Mouse (Mus musculus) adipocyte (in vitro differentiated cells): ENCODE results near the gene Bnc1.

Source experiments
- DNase-seq: peaks from one replicate; pipeline ENCODE4 v3.0.0-alpha.2; 2016; ENCODE audit warnings: low spot score

Bnc1 gene

GRCm38 (mm10) chr7:81992131-81993061 lies at the start of gene Bnc1:
Gene Bnc1, minus strand, starts transcription at chr7:81992292.
- no peak for DNase-seq

- DNase-seq: no peak
Observed at GRCm38 (mm10) chr7:82033347-82033746, 41.3 kb upstream of the Bnc1 start.

- peak; percentile 7 for DNase-seq
Observed at GRCm38 (mm10) chr7:82029666-82030065, 37.6 kb upstream of the Bnc1 start.

GRCm38 (mm10) chr7:82025802-82026201 lies 33.7 kb upstream of the Bnc1 start:
- DNase-seq: no peak

GRCm38 (mm10) chr7:82023676-82024075 lies 31.6 kb upstream of the Bnc1 start:
- no peak for DNase-seq

GRCm38 (mm10) chr7:82022404-82022803 lies 30.3 kb upstream of the Bnc1 start:
- DNase-seq: no peak

GRCm38 (mm10) chr7:82018031-82018430 lies 25.9 kb upstream of the Bnc1 start:
- DNase-seq: no peak

GRCm38 (mm10) chr7:82016751-82017710 lies 24.9 kb upstream of the Bnc1 start:
- DNase-seq: no peak

- DNase-seq: no peak
Observed at GRCm38 (mm10) chr7:82012472-82012871, 20.4 kb upstream of the Bnc1 start.

- no peak for DNase-seq
Observed at GRCm38 (mm10) chr7:82011534-82012401, 19.7 kb upstream of the Bnc1 start.

- DNase-seq: no peak
Observed at GRCm38 (mm10) chr7:82007151-82007550, 15.1 kb upstream of the Bnc1 start.

- no peak for DNase-seq
Observed at GRCm38 (mm10) chr7:82004228-82004627, 12.1 kb upstream of the Bnc1 start.

GRCm38 (mm10) chr7:81999816-82000215 lies 7.7 kb upstream of the Bnc1 start:
- no peak for DNase-seq

GRCm38 (mm10) chr7:81999372-81999771 lies 7.3 kb upstream of the Bnc1 start:
- no peak for DNase-seq

GRCm38 (mm10) chr7:81995975-81996374 lies 3.9 kb upstream of the Bnc1 start:
- DNase-seq: no peak

- no peak for DNase-seq
Observed at GRCm38 (mm10) chr7:81995126-81995525, 3.0 kb upstream of the Bnc1 start.

GRCm38 (mm10) chr7:81993140-81993539 lies 1.0 kb upstream of the Bnc1 start:
- no peak for DNase-seq

- DNase-seq: no peak
Observed at GRCm38 (mm10) chr7:81991611-81992061, 456 bp downstream of the Bnc1 start.

GRCm38 (mm10) chr7:81991116-81991515 lies 976 bp downstream of the Bnc1 start:
- DNase-seq: no peak

GRCm38 (mm10) chr7:81983651-81984050 lies 8.4 kb downstream of the Bnc1 start:
- DNase-seq: no peak

GRCm38 (mm10) chr7:81978304-81978703 lies 13.8 kb downstream of the Bnc1 start:
- no peak for DNase-seq

GRCm38 (mm10) chr7:81974616-81975015 lies 17.5 kb downstream of the Bnc1 start:
- no peak for DNase-seq
